Mouse (Mus musculus) intestine, embryonic 16.5 days (tissue): ENCODE measurements around the gene Sctr. TPM values are rescaled to one million over a fixed set of nuclear protein-coding genes. Genes with fewer than 3 reads are reported as not detected.

Experiments used
- ATAC-seq: fragments of 200-750 bp; cut with Nextera tagmentation; 2 replicates; pipeline ENCODE4 v1.8.0; 2017; ENCODE audit warnings: moderate TSS enrichment, moderate library complexity
- H3K27ac ChIP-seq: fragments of 300-500 bp; sonication (generic); 2 replicates; pipeline ENCODE4 v1.5.1; 2014; ENCODE audit warnings: mild to moderate bottlenecking, low read length
- H3K27me3 ChIP-seq: fragments of 300-500 bp; sonication (generic); replicated peaks from 2 replicates; pipeline ENCODE4 v1.6.1; 2014; ENCODE audit warnings: low read length, control low read depth, mixed read lengths; ENCODE audit not compliant: control insufficient read depth, insufficient read depth
- H3K36me3 ChIP-seq: fragments of 300-500 bp; sonication (generic); 2 replicates; pipeline ENCODE4 v1.6.1; 2014; ENCODE audit warnings: low read length, control low read depth; ENCODE audit not compliant: control insufficient read depth, insufficient read depth
- H3K4me1 ChIP-seq: fragments of 300-500 bp; sonication (generic); 2 replicates; pipeline ENCODE4 v1.6.1; 2014; ENCODE audit warnings: low read length, control low read depth, mixed read lengths; ENCODE audit not compliant: control insufficient read depth, insufficient read depth
- H3K4me2 ChIP-seq: fragments of 300-500 bp; sonication (generic); 2 replicates; pipeline ENCODE4 v1.6.1; 2014; ENCODE audit warnings: low read depth, low read length, control low read depth
- H3K4me3 ChIP-seq: fragments of 300-500 bp; sonication (generic); 2 replicates; pipeline ENCODE4 v1.5.1; 2014; ENCODE audit warnings: mild to moderate bottlenecking, low read length
- H3K9ac ChIP-seq: fragments of 300-500 bp; sonication (generic); 2 replicates; pipeline ENCODE4 v1.6.1; 2014; ENCODE audit warnings: low read depth, low read length
- H3K9me3 ChIP-seq: fragments of 300-500 bp; sonication (generic); 2 replicates; pipeline ENCODE4 v1.6.1; 2016; ENCODE audit warnings: low read length, control low read depth; ENCODE audit not compliant: control insufficient read depth
- WGBS: fragments of 180-500 bp; shearing (Covaris S2); extraction: QIAGEN DNeasy Blood & Tissue Kit; methylation state at CpG from one replicate; pipeline ENCODE4 v1.1.7; 2014; 5-methylcytosine and 5-hydroxymethylcytosine counted together
- polyA plus RNA-seq: library from polyadenylated mRNA; unstranded; fragments of >200 nt; fragmentation: Nextera tagmentation; extraction: Ambion mirVana; gene quantifications from 2 replicates; pipeline ENCODE4 v1.2.1, GENCODE M21; 2015

The Sctr gene
- polyA plus RNA-seq, 1 experiment from 2014 or later, result 0.88 TPM

DNA sequence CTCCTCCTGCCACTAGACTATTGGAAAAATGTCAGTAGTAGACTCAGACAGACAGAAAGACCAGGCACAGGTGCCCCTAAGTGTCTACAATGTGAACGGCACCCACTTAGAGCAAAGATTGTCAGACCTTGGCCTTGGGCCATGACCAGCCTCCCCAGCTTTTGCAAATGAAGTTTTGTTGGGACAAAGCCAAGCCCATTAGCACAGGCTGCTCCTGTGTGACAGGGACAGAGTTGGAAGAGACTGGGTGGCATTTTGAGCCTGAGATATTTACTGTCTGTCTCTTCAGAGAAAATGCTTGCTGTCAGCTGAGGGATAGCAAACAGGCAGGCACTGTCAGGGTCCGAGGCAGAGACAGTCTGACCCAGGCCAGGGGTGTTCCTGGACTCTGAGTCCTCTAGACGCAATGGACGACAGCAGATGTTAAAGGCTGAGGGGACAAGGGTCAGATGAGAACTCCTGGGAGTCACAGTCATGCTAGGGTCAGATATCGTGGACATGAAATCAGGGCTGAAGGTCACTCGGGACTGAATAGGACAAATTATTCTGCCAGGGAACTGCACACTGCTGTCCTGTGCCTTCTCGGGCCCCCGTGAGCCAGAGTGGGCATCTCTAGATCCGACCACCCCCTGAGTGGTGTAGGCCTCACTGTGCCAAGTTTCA is 30.5 kb downstream of the Sctr start:
- H3K4me3 ChIP-seq, result no peak overlapping the region
- H3K4me2 ChIP-seq, result no peak overlapping the region
- H3K4me1 ChIP-seq, result peaks cover 2% of the 10 kb centered on the region; the same call in 1 of the 2 replicates
- H3K27ac ChIP-seq, result no peak overlapping the region
- H3K36me3 ChIP-seq, result no peaks in the 10 kb centered on the region
- H3K9ac ChIP-seq, result no peak overlapping the region
- no peaks in the 10 kb centered on the region for H3K9me3 ChIP-seq
- peak; percentile 54 for ATAC-seq
- 58% methylated on average over 9 of the region's 9 CpGs for WGBS
- no peaks in the 10 kb centered on the region for H3K27me3 ChIP-seq

DNA sequence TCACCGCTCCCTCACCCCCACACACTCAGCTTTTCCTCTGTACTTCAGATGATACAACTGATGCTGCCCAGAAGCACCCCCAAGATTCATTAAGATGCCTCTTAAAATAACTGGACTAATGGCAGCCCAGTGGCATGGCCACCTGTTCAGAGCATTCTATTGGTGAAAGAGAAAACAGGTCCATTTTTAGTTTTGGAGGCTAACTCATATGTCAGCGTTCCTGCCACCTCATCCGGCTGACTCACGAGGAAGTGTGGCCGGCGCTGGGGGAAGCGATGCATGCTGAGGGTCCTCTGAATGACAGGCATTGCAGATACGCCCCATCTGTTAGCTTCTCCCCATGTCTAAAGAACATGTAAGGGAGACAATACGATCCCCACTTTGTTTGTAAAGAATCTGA is 31.9 kb downstream of the Sctr start:
- no peak for ATAC-seq
- no peak overlapping the region for H3K4me3 ChIP-seq
- no peak overlapping the region for H3K27ac ChIP-seq
- H3K4me1 ChIP-seq, result peaks cover 2% of the 10 kb centered on the region; the same call in 1 of the 2 replicates
- no peaks in the 10 kb centered on the region for H3K27me3 ChIP-seq
- no peaks in the 10 kb centered on the region for H3K36me3 ChIP-seq
- no peak overlapping the region for H3K4me2 ChIP-seq
- no peaks in the 10 kb centered on the region for H3K9me3 ChIP-seq
- no peak overlapping the region for H3K9ac ChIP-seq
- 84% methylated on average over 9 of the region's 9 CpGs for WGBS

DNA sequence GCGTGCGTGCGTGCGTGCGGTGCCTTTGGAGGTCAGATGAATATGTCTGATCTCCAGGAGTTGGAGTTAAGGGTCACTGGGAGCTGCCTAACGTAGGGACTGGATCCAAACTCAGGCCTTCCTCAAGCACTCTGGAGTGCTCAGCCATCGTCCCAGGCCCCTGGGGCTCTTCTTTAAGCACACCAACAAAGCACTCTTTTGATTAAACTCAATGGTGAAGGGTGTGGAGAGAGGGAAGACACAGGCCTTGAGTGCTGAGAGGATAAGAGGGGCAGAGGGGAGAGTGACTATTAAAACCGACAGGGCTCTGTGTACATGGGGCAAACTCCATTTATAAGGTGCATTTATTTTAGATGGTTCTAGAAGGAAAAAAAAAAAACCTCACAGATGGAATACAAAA is 35.7 kb downstream of the Sctr start:
- Histone ChIP-seq H3K36me3 (no peaks in the 10 kb centered on the region), H3K9ac (no peak overlapping the region), H3K4me1 (no peaks in the 10 kb centered on the region), H3K27me3 (no peaks in the 10 kb centered on the region), H3K27ac (no peak overlapping the region), H3K9me3 (no peaks in the 10 kb centered on the region), H3K4me3 (no peak overlapping the region), H3K4me2 (no peak overlapping the region)
- 83% methylated on average over 8 of the region's 8 CpGs for WGBS
- no peak for ATAC-seq

DNA sequence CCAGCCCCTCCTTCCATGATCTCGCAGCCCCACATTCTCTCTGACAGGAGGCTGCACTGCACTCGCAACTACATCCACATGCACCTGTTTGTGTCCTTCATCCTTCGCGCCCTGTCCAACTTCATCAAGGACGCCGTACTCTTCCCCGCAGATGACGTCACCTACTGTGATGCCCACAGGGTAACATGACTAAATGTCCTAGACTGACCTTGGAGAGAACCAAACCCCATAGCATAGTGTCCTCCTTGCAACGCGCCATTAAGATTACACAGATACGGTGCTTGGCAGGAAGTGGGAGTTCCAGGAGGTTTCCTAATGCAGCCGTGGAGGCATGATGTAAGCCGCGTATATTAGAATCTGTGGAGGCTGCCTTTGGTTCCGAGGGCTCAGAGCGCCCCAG is 37.9 kb downstream of the Sctr start:
- Histone ChIP-seq H3K9me3 (no peaks in the 10 kb centered on the region), H3K27me3 (no peaks in the 10 kb centered on the region), H3K9ac (no peak overlapping the region), H3K36me3 (no peaks in the 10 kb centered on the region), H3K4me1 (no peaks in the 10 kb centered on the region), H3K4me2 (no peak overlapping the region), H3K4me3 (no peak overlapping the region), H3K27ac (no peak overlapping the region)
- WGBS, result 83% methylated on average over 16 of the region's 16 CpGs
- ATAC-seq, result no peak

DNA sequence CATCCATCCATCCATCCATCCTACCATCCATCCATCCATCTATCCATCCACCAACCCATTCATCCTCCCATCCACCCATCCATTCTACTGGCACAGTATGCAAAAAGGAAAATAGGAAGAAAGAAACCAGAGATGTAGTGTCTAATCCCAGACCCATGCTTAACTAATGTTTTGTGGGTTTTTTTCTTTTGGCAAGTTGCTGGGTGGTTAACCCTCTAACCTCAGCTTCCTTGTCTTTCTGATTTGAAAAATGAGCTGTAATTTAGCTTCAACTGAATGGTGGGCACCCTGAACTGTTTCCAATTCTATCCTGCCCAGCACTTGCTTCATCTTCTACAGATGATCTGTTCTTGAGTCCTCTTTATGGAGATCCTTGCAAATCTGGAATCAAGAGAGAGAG is 40.6 kb downstream of the Sctr start:
- no peak for ATAC-seq
- Histone ChIP-seq H3K27me3 (no peaks in the 10 kb centered on the region), H3K4me1 (no peaks in the 10 kb centered on the region), H3K27ac (no peak overlapping the region), H3K4me2 (no peak overlapping the region), H3K36me3 (no peaks in the 10 kb centered on the region), H3K4me3 (no peak overlapping the region), H3K9ac (no peak overlapping the region), H3K9me3 (no peaks in the 10 kb centered on the region)

DNA sequence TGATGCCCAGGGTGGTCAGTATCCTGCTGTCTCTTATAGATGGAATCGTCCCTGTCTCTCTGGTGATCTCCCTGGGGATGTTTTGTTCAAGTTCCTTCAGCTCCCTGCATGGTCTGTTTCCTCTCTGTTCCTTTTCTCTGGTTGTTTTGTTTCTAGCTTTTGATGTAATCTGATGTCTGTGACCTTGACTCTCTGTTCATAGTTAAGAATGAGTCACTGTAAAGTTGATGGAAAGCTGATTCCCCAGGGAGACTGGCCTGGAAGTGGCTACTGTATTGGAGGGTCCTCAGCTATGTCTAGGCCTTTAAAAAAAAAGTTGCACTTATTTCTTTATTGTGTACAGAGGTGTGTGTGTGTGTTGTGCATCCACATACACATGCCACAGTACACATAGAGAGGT is 44.4 kb downstream of the Sctr start:
- no peak overlapping the region for H3K9ac ChIP-seq
- H3K4me2 ChIP-seq, result no peak overlapping the region
- H3K4me1 ChIP-seq, result no peaks in the 10 kb centered on the region
- H3K36me3 ChIP-seq, result no peaks in the 10 kb centered on the region
- H3K9me3 ChIP-seq, result no peaks in the 10 kb centered on the region
- no peaks in the 10 kb centered on the region for H3K27me3 ChIP-seq
- H3K27ac ChIP-seq, result no peak overlapping the region
- 48% methylated on average over 1 of the region's 1 CpGs for WGBS
- H3K4me3 ChIP-seq, result no peak overlapping the region
- no peak for ATAC-seq

DNA sequence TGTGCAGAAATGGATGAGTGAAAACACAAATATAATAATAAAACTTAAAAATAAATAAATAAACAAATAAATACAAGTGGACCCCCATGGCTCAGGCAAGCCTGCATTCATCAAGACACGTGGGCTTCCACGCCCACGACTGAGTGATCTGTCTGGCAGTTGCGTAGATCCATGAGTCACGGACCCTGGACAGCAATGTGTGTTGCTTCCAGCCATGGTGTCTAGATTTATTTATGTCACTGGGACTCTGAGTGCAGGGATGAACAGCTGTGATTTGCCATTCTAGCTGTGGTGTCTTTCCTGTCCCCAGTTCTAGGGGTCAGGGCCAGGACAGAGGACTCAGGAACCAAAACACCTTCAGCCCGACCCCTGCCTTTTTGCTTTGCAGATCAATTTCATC is 48.3 kb downstream of the Sctr start:
- Histone ChIP-seq H3K9ac (no peak overlapping the region), H3K4me1 (no peaks in the 10 kb centered on the region), H3K4me3 (no peak overlapping the region), H3K27ac (no peak overlapping the region), H3K27me3 (no peaks in the 10 kb centered on the region), H3K4me2 (no peak overlapping the region), H3K9me3 (no peaks in the 10 kb centered on the region), H3K36me3 (no peaks in the 10 kb centered on the region)
- WGBS, result 73% methylated on average over 6 of the region's 6 CpGs
- ATAC-seq, result no peak

DNA sequence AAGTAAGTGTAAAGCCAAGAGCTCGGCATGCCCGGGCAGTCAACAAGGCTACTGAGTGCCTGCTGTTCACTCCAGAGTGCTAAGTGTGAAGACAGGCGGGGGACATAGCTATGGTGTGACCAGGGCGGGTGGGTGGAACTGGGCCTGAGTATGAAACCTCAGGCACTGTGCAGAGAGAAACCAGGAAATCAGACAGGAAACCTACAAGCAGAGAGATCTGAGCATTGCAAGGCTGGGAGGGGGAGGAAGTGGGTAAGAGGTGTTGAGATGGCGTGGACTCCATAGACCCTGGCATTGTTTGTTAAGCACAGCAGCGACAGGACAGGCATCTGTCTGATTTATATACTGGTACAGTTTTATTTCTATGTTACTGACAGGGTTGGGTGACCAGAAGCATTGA is 48.8 kb downstream of the Sctr start:
- WGBS, result 67% methylated on average over 6 of the region's 6 CpGs
- Histone ChIP-seq H3K4me3 (no peak overlapping the region), H3K27ac (no peak overlapping the region), H3K9me3 (no peaks in the 10 kb centered on the region), H3K27me3 (no peaks in the 10 kb centered on the region), H3K9ac (no peak overlapping the region), H3K4me1 (no peaks in the 10 kb centered on the region), H3K4me2 (no peak overlapping the region), H3K36me3 (no peaks in the 10 kb centered on the region)
- ATAC-seq, result 0 out of 2 replicates have a peak, but pooled peaks have one; percentile 27

DNA sequence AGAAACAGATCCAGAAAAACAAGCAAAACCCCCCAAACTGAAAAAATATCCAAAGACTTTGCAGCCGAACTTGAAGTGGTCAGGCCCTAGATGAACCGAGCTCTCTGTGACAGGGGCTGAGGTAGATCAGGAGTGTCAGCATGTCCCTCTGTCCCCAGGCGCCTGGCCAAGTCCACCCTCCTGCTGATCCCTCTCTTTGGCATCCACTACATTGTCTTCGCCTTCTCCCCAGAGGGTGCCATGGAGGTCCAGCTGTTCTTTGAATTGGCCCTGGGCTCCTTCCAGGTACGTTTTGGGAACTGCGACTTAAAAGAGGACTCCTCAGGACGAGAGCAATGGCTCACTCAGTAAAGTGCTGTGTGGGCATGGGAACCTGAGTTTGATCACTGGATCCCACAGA is 49.5 kb downstream of the Sctr start:
- 75% methylated on average over 7 of the region's 7 CpGs for WGBS
- H3K4me2 ChIP-seq, result no peak overlapping the region
- H3K9me3 ChIP-seq, result no peaks in the 10 kb centered on the region
- H3K36me3 ChIP-seq, result no peaks in the 10 kb centered on the region
- ATAC-seq, result no peak
- H3K4me1 ChIP-seq, result no peaks in the 10 kb centered on the region
- no peak overlapping the region for H3K4me3 ChIP-seq
- no peak overlapping the region for H3K27ac ChIP-seq
- no peaks in the 10 kb centered on the region for H3K27me3 ChIP-seq
- no peak overlapping the region for H3K9ac ChIP-seq

DNA sequence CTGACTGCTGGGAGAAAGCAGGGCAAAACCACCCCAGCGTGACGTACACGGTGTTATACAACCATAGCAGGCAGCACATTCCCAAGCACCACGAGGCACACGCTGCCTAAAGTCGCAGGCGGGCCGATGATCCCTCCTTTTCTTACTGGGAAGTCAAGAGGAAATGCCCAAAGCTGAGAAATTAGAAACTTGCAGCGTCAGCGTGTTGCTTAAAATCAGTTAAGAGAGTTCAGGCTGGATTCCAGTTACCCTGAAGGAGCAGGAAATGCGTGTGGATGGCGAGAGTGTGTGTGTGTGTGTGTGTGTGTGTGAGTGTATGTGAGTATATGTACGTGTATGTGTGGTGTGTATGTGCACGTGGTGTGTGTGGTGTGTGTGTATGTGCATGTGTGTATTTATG is 50.4 kb downstream of the Sctr start:
- 61% methylated on average over 14 of the region's 14 CpGs for WGBS
- ATAC-seq, result no peak
- no peak overlapping the region for H3K9ac ChIP-seq
- H3K4me3 ChIP-seq, result no peak overlapping the region
- no peaks in the 10 kb centered on the region for H3K36me3 ChIP-seq
- no peaks in the 10 kb centered on the region for H3K9me3 ChIP-seq
- H3K4me1 ChIP-seq, result no peaks in the 10 kb centered on the region
- H3K27ac ChIP-seq, result no peak overlapping the region
- no peak overlapping the region for H3K4me2 ChIP-seq
- no peaks in the 10 kb centered on the region for H3K27me3 ChIP-seq
